Mouse (Mus musculus): ENCODE measurements around the gene Dqx1.

- TF ChIP-seq EP300 (IDR thresholded peaks at IDR 0.05; ENCODE audit: low read depth): no peak
- TF ChIP-seq CTCF (IDR thresholded peaks at IDR 0.05; ENCODE audit: low read depth): no peak
These were observed 44.2 kb upstream of the Dqx1 start for GRCm38 (mm10) chr6:83013444-83013843.

All from liver, embryonic 14.5 days (tissue).